Mouse (Mus musculus): ENCODE results near the gene Polr3b.

Gene Polr3b

DNA sequence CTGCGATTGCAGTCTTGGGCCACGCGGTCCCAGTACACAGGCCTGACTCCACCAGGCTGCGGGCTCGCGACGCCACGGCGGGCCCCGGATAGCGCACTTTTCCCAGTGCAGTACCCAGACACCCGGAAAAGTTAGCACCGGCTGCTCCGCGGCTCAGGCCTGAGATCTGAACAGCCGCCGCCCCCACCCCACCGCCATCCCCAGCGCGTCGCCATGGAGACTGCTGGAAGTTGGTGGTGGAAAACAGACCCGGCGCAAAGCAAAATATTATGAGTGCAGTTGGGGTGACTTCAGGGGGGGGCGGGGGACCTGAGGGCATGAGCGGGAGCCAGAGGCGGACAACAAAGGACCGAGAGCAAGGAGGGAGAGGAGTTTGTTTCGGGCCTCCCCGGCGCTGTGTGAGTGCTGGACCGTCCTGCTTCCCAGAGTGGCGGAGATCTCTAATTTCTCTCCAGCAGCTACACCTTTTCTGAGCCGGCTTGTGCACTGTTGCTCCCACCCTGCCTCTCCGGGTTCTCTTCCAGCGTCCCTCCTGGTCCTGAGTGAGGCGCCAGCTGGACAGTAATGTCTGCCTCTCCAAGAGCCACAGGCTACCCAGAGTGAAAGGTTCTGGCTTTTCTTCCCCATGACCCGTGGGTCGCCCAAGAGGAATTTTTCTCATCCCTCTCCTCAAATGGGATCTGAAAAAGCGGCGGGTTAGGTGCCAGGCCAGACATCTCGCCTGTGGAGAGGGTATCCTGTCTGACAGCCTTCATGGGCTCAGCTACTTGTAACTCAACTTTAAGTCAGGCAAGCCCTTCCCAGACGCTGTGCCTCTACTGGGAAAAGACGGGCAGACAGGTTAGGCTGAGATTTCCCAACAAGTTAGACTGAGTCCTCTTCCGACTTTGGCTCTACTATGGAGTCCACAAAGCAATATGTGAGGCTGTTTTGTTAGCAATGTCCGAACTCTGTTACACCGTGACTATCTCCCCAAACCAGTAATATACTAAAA lies 138.3 kb downstream of the Polr3b start:
- peak; percentile 15 for DNase-seq (ENCODE audit: low spot score)

- DNase-seq (ENCODE audit: low spot score): no peak
Measured at GRCm38 (mm10) chr10:84768766-84769165, 146.7 kb downstream of the Polr3b start.

GRCm38 (mm10) chr10:84772380-84773130 lies 150.5 kb downstream of the Polr3b start:
- DNase-seq (ENCODE audit: low spot score): no peak

DNA sequence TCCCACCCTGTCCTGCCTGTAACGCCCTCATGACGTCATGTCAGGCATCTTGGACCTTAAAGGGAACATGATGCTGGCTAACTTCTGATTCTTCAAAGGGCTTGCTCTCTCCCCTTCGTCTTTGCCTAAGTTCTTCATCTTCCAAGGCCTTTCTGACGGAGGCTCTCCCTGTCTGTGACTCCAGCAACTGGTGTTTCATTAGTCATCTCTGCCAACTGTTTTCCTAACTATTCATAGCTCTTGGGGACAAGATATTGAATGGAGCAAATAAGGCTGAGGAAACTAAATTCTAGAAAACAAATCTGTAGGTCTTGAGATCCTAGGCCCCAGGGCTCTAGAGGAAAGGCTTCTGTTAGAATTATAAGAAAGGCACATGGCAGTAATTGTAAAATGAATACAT lies 151.8 kb downstream of the Polr3b start:
- no peak for DNase-seq (ENCODE audit: low spot score)

GRCm38 (mm10) chr10:84774573-84774972 lies 152.5 kb downstream of the Polr3b start:
- DNase-seq (ENCODE audit: low spot score): no peak
